Mouse (Mus musculus) MEL (cell line): ENCODE data around the gene Lrrc39. TPM values are rescaled to one million over a fixed set of nuclear protein-coding genes. Genes with fewer than 3 reads are reported as not detected.

ENCODE experiments used
- DNase-seq: peaks from one replicate; pipeline ENCODE4 v3.0.0; 2011; ENCODE audit warnings: low read depth, low spot score
- H3K27ac ChIP-seq: 2 replicates; pipeline ENCODE4 v1.5.1; 2012; ENCODE audit warnings: low read depth, mild to moderate bottlenecking, control low read depth, low read length, moderate library complexity; ENCODE audit not compliant: control insufficient read depth
- H3K27me3 ChIP-seq, 2 experiments: fragments of 150-350 bp in 1 of 2; sonication (generic) in 1 of 2; 2 replicates each; pipeline ENCODE4 v1.6.1; 2012; ENCODE audit warnings: low read length in 2 of 2, mild to moderate bottlenecking in 2 of 2, improper control_type of control experiment in 1 of 2, moderate library complexity in 1 of 2; ENCODE audit not compliant: insufficient read depth in 2 of 2, control insufficient read depth in 1 of 2
- H3K36me3 ChIP-seq, 2 experiments: 2 replicates each; pipeline ENCODE4 v1.6.1; 2012 to 2014; ENCODE audit warnings: low read length in 2 of 2, improper control_type of control experiment in 1 of 2, inconsistent platforms in 1 of 2, mild to moderate bottlenecking in 1 of 2; ENCODE audit not compliant: insufficient read depth in 2 of 2, control insufficient read depth in 1 of 2
- H3K4me1 ChIP-seq, 2 experiments: fragments of 150-350 bp in 1 of 2; sonication (generic) in 1 of 2; 2 replicates each; pipeline ENCODE4 v1.6.1; 2012; ENCODE audit warnings: low read length in 2 of 2, improper control_type of control experiment in 1 of 2, mild to moderate bottlenecking in 1 of 2; ENCODE audit not compliant: insufficient read depth in 2 of 2, control insufficient read depth in 1 of 2
- H3K4me3 ChIP-seq, 2 experiments: fragments of 150-350 bp in 1 of 2; sonication (generic) in 1 of 2; 2 replicates each; pipeline ENCODE4 v1.5.1; 2012; ENCODE audit warnings: low read depth in 2 of 2, low read length in 2 of 2, mild to moderate bottlenecking in 2 of 2, moderate library complexity in 2 of 2, control low read depth in 1 of 2, improper control_type of control experiment in 1 of 2; ENCODE audit not compliant: control insufficient read depth in 1 of 2, insufficient read depth in 1 of 2
- H3K79me2 ChIP-seq: 2 replicates; pipeline ENCODE4 v1.6.1; 2012; ENCODE audit warnings: mild to moderate bottlenecking, low read length, moderate library complexity; ENCODE audit not compliant: control insufficient read depth, poor library complexity, insufficient read depth
- H3K9ac ChIP-seq: 2 replicates; pipeline ENCODE4 v1.6.1; 2012; ENCODE audit warnings: low read depth, mild to moderate bottlenecking, control low read depth, low read length, moderate library complexity; ENCODE audit not compliant: control insufficient read depth, poor library complexity, severe bottlenecking
- H3K9me3 ChIP-seq: fragments of 150-350 bp; sonication (generic); replicated peaks from 2 replicates; pipeline ENCODE4 v1.6.1; 2012; ENCODE audit warnings: mild to moderate bottlenecking, low read length, improper control_type of control experiment, moderate library complexity; ENCODE audit not compliant: insufficient read depth
- CHD2 ChIP-seq: IDR thresholded peaks from 2 replicates; pipeline ENCODE4 v1.6.1; 2011; ENCODE audit warnings: low read length, improper control_type of control experiment
- E2F4 ChIP-seq: IDR thresholded peaks from 2 replicates; pipeline ENCODE4 v1.6.1; 2011; ENCODE audit warnings: low read depth, low read length, improper control_type of control experiment, borderline replicate concordance
- EP300 ChIP-seq, 2 experiments: IDR thresholded peaks; 2 replicates each; pipeline ENCODE4 v1.6.1; 2011; ENCODE audit warnings: improper control_type of control experiment in 2 of 2, low read length in 2 of 2, low read depth in 1 of 2, mild to moderate bottlenecking in 1 of 2
- GABPA ChIP-seq: IDR thresholded peaks from 2 replicates; pipeline ENCODE4 v1.6.1; 2012; ENCODE audit warnings: low read depth, mild to moderate bottlenecking, inconsistent platforms, low read length, improper control_type of control experiment, moderate library complexity
- GATA1 ChIP-seq: IDR thresholded peaks from 2 replicates; pipeline ENCODE4 v1.6.1; 2011; ENCODE audit warnings: low read depth, low read length, improper control_type of control experiment
- HCFC1 ChIP-seq: IDR thresholded peaks from 2 replicates; pipeline ENCODE4 v1.6.1; 2012; ENCODE audit warnings: low read depth, mild to moderate bottlenecking, inconsistent platforms, low read length, improper control_type of control experiment, moderate library complexity
- KAT2A ChIP-seq: conservative IDR thresholded peaks from 2 replicates; pipeline ENCODE4 v1.6.1; 2012; ENCODE audit warnings: low read depth, low read length, improper control_type of control experiment, inconsistent platforms
- MEF2A ChIP-seq: IDR thresholded peaks from 2 replicates; pipeline ENCODE4 v1.6.1; 2014; ENCODE audit warnings: low read depth, mild to moderate bottlenecking, inconsistent platforms, low read length, improper control_type of control experiment; ENCODE audit not compliant: poor library complexity, insufficient replicate concordance, severe bottlenecking; ENCODE audit errors: extremely low read depth
- MXI1 ChIP-seq: IDR thresholded peaks from 2 replicates; pipeline ENCODE4 v1.6.1; 2011; ENCODE audit warnings: mild to moderate bottlenecking, low read depth, low read length, improper control_type of control experiment
- MYB ChIP-seq: IDR thresholded peaks from 2 replicates; pipeline ENCODE4 v1.6.1; 2011; ENCODE audit warnings: mild to moderate bottlenecking, low read depth, low read length, improper control_type of control experiment
- MYC ChIP-seq: IDR thresholded peaks from 2 replicates; pipeline ENCODE4 v1.6.1; 2011; ENCODE audit warnings: low read depth, mild to moderate bottlenecking, low read length, improper control_type of control experiment, moderate library complexity
- NELFE ChIP-seq: IDR thresholded peaks from 2 replicates; pipeline ENCODE4 v1.6.1; 2011; ENCODE audit warnings: low read depth, low read length, improper control_type of control experiment
- NRF1 ChIP-seq: IDR thresholded peaks from 2 replicates; pipeline ENCODE4 v1.6.1; 2014; ENCODE audit warnings: low read depth, mild to moderate bottlenecking, inconsistent platforms, low read length, improper control_type of control experiment, moderate library complexity; ENCODE audit not compliant: poor library complexity, insufficient read depth, severe bottlenecking
- POLR2A ChIP-seq, 2 experiments: IDR thresholded peaks; 2 replicates each; pipeline ENCODE4 v1.6.1; 2011 to 2012; ENCODE audit warnings: low read length in 2 of 2, mild to moderate bottlenecking in 2 of 2, control low read depth in 1 of 2, improper control_type of control experiment in 1 of 2, low read depth in 1 of 2, moderate library complexity in 1 of 2; ENCODE audit not compliant: control insufficient read depth in 1 of 2, insufficient read depth in 1 of 2, poor library complexity in 1 of 2
- POLR2AphosphoS2 ChIP-seq: IDR thresholded peaks from 2 replicates; pipeline ENCODE4 v1.6.1; 2011; ENCODE audit warnings: low read length, improper control_type of control experiment
- RCOR1 ChIP-seq: IDR thresholded peaks from 2 replicates; pipeline ENCODE4 v1.6.1; 2012; ENCODE audit warnings: low read depth, mild to moderate bottlenecking, inconsistent platforms, low read length, improper control_type of control experiment
- SIN3A ChIP-seq: IDR thresholded peaks from 2 replicates; pipeline ENCODE4 v1.6.1; 2012; ENCODE audit warnings: low read length, improper control_type of control experiment, inconsistent platforms
- SMC3 ChIP-seq: IDR thresholded peaks from 2 replicates; pipeline ENCODE4 v1.6.1; 2011; ENCODE audit warnings: low read depth, low read length, improper control_type of control experiment
- TAL1 ChIP-seq: IDR thresholded peaks from 2 replicates; pipeline ENCODE4 v1.6.1; 2012; ENCODE audit warnings: mild to moderate bottlenecking, inconsistent platforms, low read length, moderate library complexity, mixed read lengths
- UBTF ChIP-seq: IDR thresholded peaks from 2 replicates; pipeline ENCODE4 v1.6.1; 2012; ENCODE audit warnings: low read depth, mild to moderate bottlenecking, inconsistent platforms, low read length, improper control_type of control experiment, moderate library complexity, borderline replicate concordance; ENCODE audit not compliant: insufficient read depth
- USF1 ChIP-seq: IDR thresholded peaks from 2 replicates; pipeline ENCODE4 v1.6.1; 2014; ENCODE audit warnings: low read depth, mild to moderate bottlenecking, inconsistent platforms, low read length, improper control_type of control experiment, moderate library complexity
- USF2 ChIP-seq, 2 experiments: IDR thresholded peaks; 2 replicates each; pipeline ENCODE4 v1.6.1; 2011 to 2012; ENCODE audit warnings: improper control_type of control experiment in 2 of 2, low read length in 2 of 2, borderline replicate concordance in 1 of 2, inconsistent platforms in 1 of 2, low read depth in 1 of 2, mild to moderate bottlenecking in 1 of 2; ENCODE audit not compliant: insufficient read depth in 1 of 2
- ZKSCAN1 ChIP-seq: IDR thresholded peaks from 2 replicates; pipeline ENCODE4 v1.6.1; 2012; ENCODE audit warnings: low read depth, mild to moderate bottlenecking, inconsistent platforms, low read length, improper control_type of control experiment, moderate library complexity
- ZMIZ1 ChIP-seq: IDR thresholded peaks from 2 replicates; pipeline ENCODE4 v1.6.1; 2012; ENCODE audit warnings: low read depth, mild to moderate bottlenecking, inconsistent platforms, low read length, improper control_type of control experiment, moderate library complexity
- polyA plus RNA-seq, 2 experiments: library from polyadenylated mRNA; stranded (reverse) in 1 of 2; unstranded in 1 of 2; fragments of >175 nt in 1 of 2; fragments of >200 nt in 1 of 2; gene quantifications; 2 replicates each; pipeline versions ENCODE4 v1.2.1 to v1.2.4; 2012; ENCODE audit warnings: low replicate concordance in 2 of 2, low read depth in 1 of 2; ENCODE audit not compliant: insufficient read length in 2 of 2, insufficient read depth in 1 of 2, missing spikeins in 1 of 2
- total RNA-seq: library from RNA; depleted of rRNA; stranded (reverse); fragments of 300-350 nt; gene quantifications from 2 replicates; pipeline ENCODE4 v1.2.3, GENCODE M21; 2012

Gene Lrrc39
- total and polyA plus RNA-seq, 3 experiments: 0.40 to 0.65 TPM; not detected in 1

DNA sequence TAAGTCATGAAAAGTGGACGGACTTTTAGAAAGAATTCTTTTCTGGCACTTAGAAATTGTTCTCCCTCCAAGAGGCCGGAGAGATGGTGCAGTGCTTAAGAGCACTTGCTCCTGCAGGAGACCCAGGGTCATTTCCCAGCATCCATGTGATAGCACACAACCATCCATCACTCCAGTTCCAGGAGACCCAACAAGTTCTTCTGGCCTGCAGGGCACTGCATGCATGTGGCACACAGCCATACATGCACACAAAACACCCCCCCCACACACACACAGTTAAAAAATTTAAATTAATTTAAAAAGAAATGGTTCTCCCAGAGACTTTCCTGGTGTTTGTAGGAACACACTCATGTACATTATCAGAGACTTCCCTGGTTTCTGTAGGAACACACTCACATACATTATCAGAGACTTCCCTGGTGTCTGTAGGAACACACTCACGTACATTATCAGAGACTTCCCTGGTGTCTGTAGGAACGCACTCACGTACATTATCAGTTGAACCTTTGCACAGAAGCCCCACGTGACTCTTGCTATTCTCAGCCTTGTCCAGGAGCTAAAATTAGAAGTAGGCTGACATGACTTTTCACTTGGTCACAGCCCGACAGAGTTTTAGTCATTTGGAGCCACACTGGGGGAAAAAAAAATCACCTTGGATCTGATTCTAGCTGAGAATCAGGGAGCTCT, at the start of gene Lrrc39 (continued):
- TF ChIP-seq TAL1: peak; percentile 81
- TF ChIP-seq POLR2AphosphoS2: no peak
- no peak for TF ChIP-seq ZMIZ1
- TF ChIP-seq EP300 (IDR thresholded peaks at IDR 0.05; ENCODE audit: low read depth in 1 of 2, low read length in 2 of 2): peak; percentile 76 to 87

DNA sequence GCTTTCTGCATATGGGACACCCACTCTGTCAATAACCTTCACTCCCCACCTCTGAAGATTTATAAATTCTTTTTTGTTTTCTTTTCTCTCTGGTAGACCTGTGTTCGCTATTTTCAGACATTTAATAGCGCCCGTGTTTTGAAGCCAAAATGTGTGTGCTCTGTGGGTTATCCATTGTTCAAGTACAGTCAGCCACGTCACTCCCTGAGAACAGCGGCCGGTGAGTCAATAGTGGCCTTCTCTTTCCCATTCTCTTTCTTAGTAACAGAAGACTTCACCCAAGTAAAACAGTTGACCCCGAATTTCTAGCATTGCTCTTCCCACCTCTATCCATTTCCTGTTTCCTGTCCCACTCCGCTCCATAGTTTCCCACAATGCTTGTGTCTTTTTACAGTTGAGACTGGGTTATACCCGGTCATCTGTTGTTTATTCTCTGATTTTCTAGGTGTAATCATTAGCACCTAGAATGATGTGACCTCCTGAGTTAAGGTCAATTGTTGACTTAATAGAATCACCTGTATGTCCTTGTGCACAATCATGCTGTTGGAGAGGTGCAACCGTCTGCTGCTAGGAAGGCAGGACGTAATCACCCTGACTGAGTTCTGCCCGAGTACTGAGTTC, 42.5 kb upstream of the Lrrc39 start:
- Histone ChIP-seq H3K27me3 (no peaks in the 10 kb centered on the region), H3K4me3 (no peak overlapping the region), H3K4me1 (no peaks in the 10 kb centered on the region), H3K27ac (no peak overlapping the region), H3K79me2 (no peaks in the 10 kb centered on the region), H3K36me3 (no peaks in the 10 kb centered on the region), H3K9ac (no peak overlapping the region), H3K9me3 (no peaks in the 10 kb centered on the region)
- no peak for DNase-seq
- no peak for TF ChIP-seq SMC3
- TF ChIP-seq CHD2: no peak
- no peak for TF ChIP-seq EP300 (IDR thresholded peaks at IDR 0.05; ENCODE audit: low read depth in 1 of 2, low read length in 2 of 2)
- no peak for TF ChIP-seq NRF1
- TF ChIP-seq MYB: no peak
- no peak for TF ChIP-seq USF2 (IDR thresholded peaks at IDR 0.05; ENCODE audit: borderline replicate concordance in 1 of 2, insufficient read depth in 1 of 2, low read depth in 1 of 2, low read length in 2 of 2)
- TF ChIP-seq SIN3A: no peak
- no peak for TF ChIP-seq ZKSCAN1
- no peak for TF ChIP-seq POLR2A (IDR thresholded peaks at IDR 0.05; ENCODE audit: control insufficient read depth in 1 of 2, insufficient read depth in 1 of 2, low read depth in 1 of 2, low read length in 2 of 2, poor library complexity in 1 of 2)
- TF ChIP-seq USF1: no peak

DNA sequence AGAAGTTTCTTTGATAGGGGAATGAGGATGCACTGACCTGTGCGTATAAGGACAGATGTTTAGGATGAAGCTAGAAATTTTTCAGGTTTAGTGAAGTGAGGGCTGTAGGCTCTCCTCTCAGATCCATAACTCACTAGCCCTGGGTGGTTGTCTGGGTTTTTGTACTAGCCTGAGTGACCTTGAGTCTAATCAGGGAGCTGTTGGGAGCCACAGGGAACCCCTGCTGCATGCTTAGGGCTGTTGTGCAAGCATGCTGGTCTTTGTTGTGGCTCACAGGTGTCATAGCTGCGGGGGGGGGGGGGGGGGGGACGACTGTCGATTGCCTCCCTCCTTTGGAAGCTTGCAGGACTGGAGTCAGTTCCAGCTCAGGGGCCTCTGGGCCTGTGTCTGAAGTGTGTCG, 33.0 kb upstream of the Lrrc39 start:
- TF ChIP-seq E2F4 (no peak), SMC3 (no peak), MYC (no peak), GABPA (no peak), USF2 (IDR thresholded peaks at IDR 0.05; ENCODE audit: borderline replicate concordance in 1 of 2, insufficient read depth in 1 of 2, low read depth in 1 of 2, low read length in 2 of 2) (no peak), KAT2A (no peak), GATA1 (no peak), RCOR1 (no peak), UBTF (no peak), NELFE (no peak), POLR2AphosphoS2 (no peak), MEF2A (no peak), NRF1 (no peak), HCFC1 (no peak), CHD2 (no peak), MXI1 (no peak), POLR2A (IDR thresholded peaks at IDR 0.05; ENCODE audit: control insufficient read depth in 1 of 2, insufficient read depth in 1 of 2, low read depth in 1 of 2, low read length in 2 of 2, poor library complexity in 1 of 2) (no peak)
- Histone ChIP-seq H3K9ac (no peak overlapping the region), H3K27ac (no peak overlapping the region), H3K79me2 (no peaks in the 10 kb centered on the region), H3K4me3 (no peak overlapping the region), H3K4me1 (no peaks in the 10 kb centered on the region), H3K27me3 (no peaks in the 10 kb centered on the region), H3K9me3 (no peaks in the 10 kb centered on the region), H3K36me3 (no peaks in the 10 kb centered on the region)
- DNase-seq: no peak
